Mouse (Mus musculus) small intestine, adult 2 months (tissue): ENCODE measurements around the gene Mcpt2. TPM values are rescaled to one million over a fixed set of nuclear protein-coding genes. Genes with fewer than 3 reads are reported as not detected.
"Not testable (repeated sequence)": the region's sequence is repeated elsewhere in the genome, so short reads cannot be mapped to it uniquely, and the experiment has no call there.

ENCODE experiments used
- H3K27ac ChIP-seq: fragments of 200-500 bp; 2 replicates; pipeline ENCODE4 v1.5.1; 2012; ENCODE audit warnings: low read depth, low read length, control low read depth, inconsistent platforms; ENCODE audit not compliant: insufficient read depth
- H3K27me3 ChIP-seq: fragments of 200-500 bp; 2 replicates; pipeline ENCODE4 v1.6.1; 2012; ENCODE audit warnings: mild to moderate bottlenecking, moderate library complexity, low read length, inconsistent platforms; ENCODE audit not compliant: control insufficient read depth, insufficient read depth
- H3K36me3 ChIP-seq: fragments of 200-500 bp; 2 replicates; pipeline ENCODE4 v1.6.1; 2012; ENCODE audit warnings: mild to moderate bottlenecking, low read length, control low read depth, inconsistent platforms; ENCODE audit not compliant: control insufficient read depth, insufficient read depth
- H3K4me1 ChIP-seq: fragments of 200-500 bp; 2 replicates; pipeline ENCODE4 v1.6.1; 2012; ENCODE audit warnings: low read length, inconsistent platforms, mixed read lengths; ENCODE audit not compliant: control insufficient read depth, insufficient read depth, insufficient read length
- H3K4me3 ChIP-seq: fragments of 200-500 bp; 2 replicates; pipeline ENCODE4 v1.5.1; 2012; ENCODE audit warnings: low read depth, mild to moderate bottlenecking, control low read depth, inconsistent platforms, low read length, moderate library complexity
- CTCF ChIP-seq: fragments of 200-500 bp; IDR thresholded peaks from 2 replicates; pipeline ENCODE4 v1.5.1; 2012; ENCODE audit warnings: low read depth, mild to moderate bottlenecking, control low read depth, inconsistent platforms, low read length, moderate library complexity, mixed read lengths; ENCODE audit not compliant: insufficient replicate concordance, insufficient read length; ENCODE audit errors: extremely low read depth
- POLR2A ChIP-seq: fragments of 200-500 bp; IDR thresholded peaks from 2 replicates; pipeline ENCODE4 v1.6.1; 2012; ENCODE audit warnings: low read depth, mild to moderate bottlenecking, control low read depth, inconsistent platforms, low read length, moderate library complexity
- WGBS: fragments of 180-500 bp; shearing (Covaris S2); methylation state at CpG from one replicate; pipeline ENCODE4 v1.1.7; 2018; 5-methylcytosine and 5-hydroxymethylcytosine counted together
- polyA plus RNA-seq: library from polyadenylated mRNA; depleted of rRNA; stranded (reverse); fragments of >200 nt; gene quantifications from 2 replicates; pipeline ENCODE4 v1.2.3, GENCODE M21; 2012; rRNA removed

Mcpt2 gene
- 0.93 and 1.7 TPM in 2 replicates for polyA plus RNA-seq

- 52% methylated on average over 1 of the region's 1 CpGs for WGBS
- H3K27ac ChIP-seq, H3K27me3 ChIP-seq, H3K4me3 ChIP-seq, H3K4me1 ChIP-seq, H3K36me3 ChIP-seq: not testable (repeated sequence)
Measured at GRCm38 (mm10) chr14:56041792-56042191, at the start of gene Mcpt2. Gene Mcpt2 (plus strand): TSS chr14:56042041.

GRCm38 (mm10) chr14:56013147-56013546 lies 28.7 kb upstream of the Mcpt2 start:
- Histone ChIP-seq H3K36me3 (no peaks in the 10 kb centered on the region), H3K4me3 (no peak overlapping the region), H3K27ac (no peak overlapping the region), H3K27me3 (no peaks in the 10 kb centered on the region), H3K4me1 (no peaks in the 10 kb centered on the region)
- TF ChIP-seq POLR2A (no peak), CTCF (no peak)
- WGBS, result 77% methylated on average over 3 of the region's 3 CpGs

- Histone ChIP-seq H3K4me1 (no peaks in the 10 kb centered on the region), H3K36me3 (no peaks in the 10 kb centered on the region), H3K27ac (no peak overlapping the region), H3K4me3 (no peak overlapping the region), H3K27me3 (no peaks in the 10 kb centered on the region)
- TF ChIP-seq POLR2A (no peak), CTCF (no peak)
- WGBS, result 89% methylated on average over 2 of the region's 2 CpGs
Measured at GRCm38 (mm10) chr14:56013924-56014323, 27.9 kb upstream of the Mcpt2 start.

- H3K36me3 ChIP-seq, H3K27ac ChIP-seq, H3K27me3 ChIP-seq, H3K4me1 ChIP-seq, H3K4me3 ChIP-seq: not testable (repeated sequence)
- 57% methylated on average over 3 of the region's 3 CpGs for WGBS
Measured at GRCm38 (mm10) chr14:56017671-56018070, 24.2 kb upstream of the Mcpt2 start, which contains the start of gene Mcpt1. Gene Mcpt1 (plus strand): TSS chr14:56017971.

- H3K4me3 ChIP-seq, result no peak overlapping the region
- no peaks in the 10 kb centered on the region for H3K36me3 ChIP-seq
- H3K27me3 ChIP-seq, result no peaks in the 10 kb centered on the region
- TF ChIP-seq POLR2A (no peak), CTCF (no peak)
- WGBS, result 29% methylated on average over 1 of the region's 1 CpGs
- no peak overlapping the region for H3K27ac ChIP-seq
- H3K4me1 ChIP-seq, result no peaks in the 10 kb centered on the region
Measured at GRCm38 (mm10) chr14:56019446-56019845, 22.4 kb upstream of the Mcpt2 start.

- not testable (repeated sequence) for H3K36me3 ChIP-seq, H3K4me1 ChIP-seq, H3K27ac ChIP-seq, H3K4me3 ChIP-seq, H3K27me3 ChIP-seq
- 39% methylated on average over 4 of the region's 4 CpGs for WGBS
Measured at GRCm38 (mm10) chr14:56021305-56021704, 20.5 kb upstream of the Mcpt2 start.

GRCm38 (mm10) chr14:56030395-56030794 lies 11.4 kb upstream of the Mcpt2 start, which contains the start of gene Mcpt9:
Gene Mcpt9 (minus strand): TSS chr14:56030495.
- H3K27me3 ChIP-seq, H3K27ac ChIP-seq, H3K4me1 ChIP-seq, H3K36me3 ChIP-seq, H3K4me3 ChIP-seq: not testable (repeated sequence)
- 64% methylated on average over 3 of the region's 3 CpGs for WGBS

- TF ChIP-seq POLR2A (no peak), CTCF (no peak)
- H3K27me3 ChIP-seq, result no peaks in the 10 kb centered on the region
- no peak overlapping the region for H3K4me3 ChIP-seq
- no peaks in the 10 kb centered on the region for H3K36me3 ChIP-seq
- H3K27ac ChIP-seq, result no peak overlapping the region
- WGBS, result 7% methylated on average over 2 of the region's 2 CpGs
- no peaks in the 10 kb centered on the region for H3K4me1 ChIP-seq
Measured at GRCm38 (mm10) chr14:56034433-56034832, 7.4 kb upstream of the Mcpt2 start.
